Mouse (Mus musculus) liver, embryonic 14.5 days (tissue): Measurements from ENCODE around the gene Adam15. TPM values are rescaled to one million over a fixed set of nuclear protein-coding genes. Genes with fewer than 3 reads are reported as not detected.

Experiments used
- ATAC-seq: fragments of 200-750 bp; cut with Nextera tagmentation; 2 replicates; pipeline ENCODE4 v1.8.0; 2017; ENCODE audit warnings: moderate number of reproducible peaks, mild to moderate bottlenecking, moderate library complexity; ENCODE audit not compliant: insufficient read depth
- DNase-seq, 3 experiments: peaks; one replicate each; pipeline ENCODE4 v3.0.0-alpha.2; 2012 to 2013; ENCODE audit warnings: low read depth in 3 of 3, low spot score in 3 of 3
- H3K27ac ChIP-seq: fragments of 300-500 bp; sonication (generic); 2 replicates; pipeline ENCODE4 v1.5.1; 2014; ENCODE audit warnings: moderate library complexity, mild to moderate bottlenecking, control low read depth, inconsistent platforms
- H3K27me3 ChIP-seq: fragments of 300-500 bp; sonication (generic); 2 replicates; pipeline ENCODE4 v1.6.1; 2014; ENCODE audit warnings: mild to moderate bottlenecking, low read length, moderate library complexity; ENCODE audit not compliant: control insufficient read depth, insufficient read depth
- H3K36me3 ChIP-seq: fragments of 300-500 bp; sonication (generic); replicated peaks from 2 replicates; pipeline ENCODE4 v1.6.1; 2014; ENCODE audit warnings: low read depth; ENCODE audit not compliant: control insufficient read depth, insufficient read depth
- H3K4me1 ChIP-seq, 2 experiments: fragments of 200-500 bp in 1 of 2; fragments of 300-500 bp in 1 of 2; sonication (generic) in 1 of 2; replicated peaks; 2 replicates each; pipeline ENCODE4 v1.6.1; 2012 to 2014; ENCODE audit warnings: antibody characterized with exemption in 1 of 2, inconsistent platforms in 1 of 2, low read length in 1 of 2; ENCODE audit not compliant: control insufficient read depth in 2 of 2, insufficient read depth in 2 of 2
- H3K4me2 ChIP-seq: fragments of 300-500 bp; sonication (generic); 2 replicates; pipeline ENCODE4 v1.6.1; 2014; ENCODE audit warnings: low read depth, mild to moderate bottlenecking, control low read depth, moderate library complexity
- H3K4me3 ChIP-seq, 2 experiments: fragments of 200-500 bp in 1 of 2; fragments of 300-500 bp in 1 of 2; sonication (generic) in 1 of 2; 2 replicates each; pipeline ENCODE4 v1.5.1; 2012 to 2014; ENCODE audit warnings: low read depth in 2 of 2, low read length in 2 of 2, mild to moderate bottlenecking in 2 of 2, control low read depth in 1 of 2, inconsistent platforms in 1 of 2, moderate library complexity in 1 of 2; ENCODE audit not compliant: insufficient read depth in 1 of 2
- H3K9ac ChIP-seq: fragments of 300-500 bp; sonication (generic); replicated peaks from 2 replicates; pipeline ENCODE4 v1.6.1; 2014; ENCODE audit warnings: mild to moderate bottlenecking, control low read depth, moderate library complexity
- H3K9me3 ChIP-seq: fragments of 300-500 bp; sonication (generic); 2 replicates; pipeline ENCODE4 v1.6.1; 2016; ENCODE audit warnings: low read length, mixed read lengths; ENCODE audit not compliant: control insufficient read depth
- CTCF ChIP-seq: IDR thresholded peaks from 2 replicates; pipeline ENCODE4 v1.5.1; 2016; ENCODE audit warnings: antibody characterized with exemption, low read depth, control low read depth
- EP300 ChIP-seq: IDR thresholded peaks from 2 replicates; pipeline ENCODE4 v1.6.1; 2016; ENCODE audit warnings: antibody characterized with exemption, low read depth
- WGBS: fragments of 180-500 bp; shearing (Covaris S2); extraction: QIAGEN DNeasy Blood & Tissue Kit; methylation state at CpG from one replicate; pipeline ENCODE4 v1.1.7; 2014; ENCODE audit not compliant: insufficient replicate concordance; 5-methylcytosine and 5-hydroxymethylcytosine counted together
- polyA plus RNA-seq, 2 experiments: library from polyadenylated mRNA; depleted of rRNA in 1 of 2; stranded (reverse) in 1 of 2; unstranded in 1 of 2; fragments of >200 nt; fragmentation: Nextera tagmentation in 1 of 2; extraction: Ambion mirVana in 1 of 2; gene quantifications; 2 replicates each; pipeline versions ENCODE4 v1.2.1 to v1.2.3; 2012 to 2014

The Adam15 gene
- polyA plus RNA-seq, 2 experiments = 4.9 to 6.2 TPM

GRCm38 (mm10) chr3:89305105-89305504 is 44.7 kb downstream of the Adam15 start:
- Histone ChIP-seq H3K4me1 (peaks cover 0 to 3% of the 10 kb centered on the region in 2 experiments; a peak in 1 of 4 replicates), H3K4me2 (no peak overlapping the region), H3K27ac (no peak overlapping the region), H3K27me3 (peaks cover 2% of the 10 kb centered on the region), H3K9ac (no peak overlapping the region), H3K4me3 (no peak overlapping the region), H3K9me3 (no peaks in the 10 kb centered on the region), H3K36me3 (no peaks in the 10 kb centered on the region)
- TF ChIP-seq EP300 = no peak
- no peak for TF ChIP-seq CTCF
- DNase-seq (no peak), ATAC-seq (no peak)
- 53% methylated on average over 4 of the region's 4 CpGs for WGBS

GRCm38 (mm10) chr3:89304440-89304839 is 45.4 kb downstream of the Adam15 start:
- DNase-seq (no peak), ATAC-seq (no peak)
- no peak overlapping the region for H3K27ac ChIP-seq
- H3K4me3 ChIP-seq = no peak overlapping the region
- WGBS = 54% methylated on average over 6 of the region's 6 CpGs
- peaks cover 0 to 3% of the 10 kb centered on the region in 2 experiments; a peak in 1 of 4 replicates for H3K4me1 ChIP-seq
- no peaks in the 10 kb centered on the region for H3K36me3 ChIP-seq
- H3K9me3 ChIP-seq = no peaks in the 10 kb centered on the region
- TF ChIP-seq EP300 = no peak
- TF ChIP-seq CTCF = no peak
- peaks cover 6% of the 10 kb centered on the region for H3K27me3 ChIP-seq
- H3K4me2 ChIP-seq = no peak overlapping the region
- no peak overlapping the region for H3K9ac ChIP-seq

GRCm38 (mm10) chr3:89300514-89300913 is 49.3 kb downstream of the Adam15 start:
- H3K36me3 ChIP-seq = no peaks in the 10 kb centered on the region
- DNase-seq (no peak), ATAC-seq (no peak)
- no peak overlapping the region for H3K27ac ChIP-seq
- peaks cover 0 to 5% of the 10 kb centered on the region in 2 experiments; a peak in 2 of 4 replicates for H3K4me1 ChIP-seq
- H3K9me3 ChIP-seq = no peaks in the 10 kb centered on the region
- WGBS = 39% methylated on average over 2 of the region's 2 CpGs
- H3K27me3 ChIP-seq = peaks cover 9% of the 10 kb centered on the region
- H3K4me2 ChIP-seq = no peak overlapping the region
- TF ChIP-seq CTCF (peak; percentile 15; the same call in 1 of the 2 replicates), EP300 (no peak)
- H3K9ac ChIP-seq = no peak overlapping the region
- H3K4me3 ChIP-seq = no peak overlapping the region

GRCm38 (mm10) chr3:89300071-89300470 is 49.7 kb downstream of the Adam15 start:
- WGBS = 32% methylated on average over 1 of the region's 1 CpGs
- Histone ChIP-seq H3K27me3 (peaks cover 9% of the 10 kb centered on the region), H3K4me1 (peaks cover 0 to 5% of the 10 kb centered on the region in 2 experiments; a peak in 2 of 4 replicates), H3K4me3 (no peak overlapping the region), H3K4me2 (peak overlapping the region; percentile 28; the same call in 1 of the 2 replicates), H3K27ac (no peak overlapping the region), H3K36me3 (no peaks in the 10 kb centered on the region), H3K9me3 (no peaks in the 10 kb centered on the region), H3K9ac (no peak overlapping the region)
- DNase-seq (no peak), ATAC-seq (no peak)
- TF ChIP-seq EP300 = no peak
- no peak for TF ChIP-seq CTCF

GRCm38 (mm10) chr3:89299499-89299898 is 50.3 kb downstream of the Adam15 start:
- ATAC-seq = no peak
- H3K36me3 ChIP-seq = no peaks in the 10 kb centered on the region
- WGBS = 4% methylated on average over 14 of the region's 14 CpGs
- no peak overlapping the region for H3K27ac ChIP-seq
- peak overlapping the region; percentile 28; the same call in 1 of the 2 replicates for H3K4me2 ChIP-seq
- H3K27me3 ChIP-seq = peaks cover 9% of the 10 kb centered on the region
- H3K4me3 ChIP-seq = no peak overlapping the region
- H3K9me3 ChIP-seq = no peaks in the 10 kb centered on the region
- H3K9ac ChIP-seq = no peak overlapping the region
- DNase-seq = no peak
- peaks cover 0 to 6% of the 10 kb centered on the region in 2 experiments; a peak in 2 of 4 replicates for H3K4me1 ChIP-seq
- TF ChIP-seq CTCF = no peak
- no peak for TF ChIP-seq EP300
